Mouse (Mus musculus) frontal cortex, postnatal 36 days (tissue): ENCODE measurements around the gene Setmar.

Source experiments
- DNase-seq, 2 experiments: peaks; one replicate each; pipeline ENCODE4 v3.0.0; 2022; ENCODE audit warnings: low spot score in 2 of 2

Gene Setmar

DNA sequence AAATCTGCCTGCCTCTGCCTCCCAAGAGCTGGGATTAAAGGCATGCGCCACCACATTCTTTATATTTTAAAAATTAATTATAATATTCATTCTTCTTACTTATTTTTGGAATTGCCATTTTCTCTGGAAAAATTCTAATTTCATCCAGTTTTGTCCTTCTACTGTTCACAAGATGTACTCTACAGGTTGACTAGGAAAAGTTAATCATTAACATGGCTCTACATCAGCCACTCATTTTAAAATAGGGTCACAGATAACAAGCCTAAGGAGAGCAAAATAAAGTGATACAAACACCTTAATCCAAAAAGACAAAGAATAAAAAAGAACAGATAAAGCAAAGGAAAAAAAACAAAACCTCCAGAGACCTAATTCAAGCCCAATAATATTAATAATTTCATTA, 50.1 kb downstream of the Setmar start:
- DNase-seq: no peak

DNA sequence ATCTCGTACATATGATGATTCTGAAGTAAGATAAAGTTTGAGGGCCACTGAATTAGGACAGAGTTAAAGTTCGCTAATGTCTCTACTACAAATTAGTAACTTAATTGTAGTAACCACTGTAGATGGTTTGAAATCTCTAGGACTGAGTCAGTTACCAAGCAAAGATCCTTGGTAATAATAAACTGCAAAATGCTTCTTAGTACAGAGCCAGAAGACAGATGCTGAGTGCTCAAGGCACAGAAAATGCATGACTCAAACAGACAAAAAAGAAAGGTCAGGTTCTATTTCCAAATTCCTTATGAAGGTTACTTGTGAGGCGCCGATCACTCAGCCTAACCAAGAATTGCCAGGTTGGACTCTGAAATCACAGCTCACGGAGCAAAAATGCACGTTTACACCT, 53.0 kb downstream of the Setmar start:
- DNase-seq: no peak

- no peak for DNase-seq
These were observed 60.6 kb downstream of the Setmar start for GRCm38 (mm10) chr6:108125474-108125873.

- no peak for DNase-seq
These were observed 61.8 kb downstream of the Setmar start for GRCm38 (mm10) chr6:108126631-108127030.
